Mouse (Mus musculus) kidney, postnatal 36 days (tissue): ENCODE data around the gene Impdh2.

ENCODE experiments used
- DNase-seq, 2 experiments: peaks; one replicate each; pipeline ENCODE4 v3.0.0; 2021 to 2022; ENCODE audit warnings: mixed read lengths in 2 of 2

Impdh2 gene

DNA sequence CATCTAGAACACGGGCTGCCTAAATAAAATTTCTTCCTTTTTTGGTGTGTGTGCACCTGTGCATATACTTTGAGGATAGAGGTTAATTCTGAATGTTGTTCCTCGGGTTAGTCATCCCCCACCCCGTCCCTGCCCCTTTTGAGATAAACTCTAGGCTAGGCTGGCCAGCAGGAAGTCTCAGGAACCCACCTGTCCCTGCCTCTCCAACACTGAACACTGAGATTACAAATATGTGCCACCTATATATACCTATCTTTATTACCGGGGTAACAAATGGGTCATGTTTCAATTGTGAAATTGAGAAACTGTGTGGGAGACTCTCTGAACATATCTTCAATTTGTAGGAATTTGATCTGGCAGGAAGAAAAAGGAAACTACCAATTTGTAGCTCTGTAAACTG is 48.8 kb downstream of the Impdh2 start:
- DNase-seq, result no peak

DNA sequence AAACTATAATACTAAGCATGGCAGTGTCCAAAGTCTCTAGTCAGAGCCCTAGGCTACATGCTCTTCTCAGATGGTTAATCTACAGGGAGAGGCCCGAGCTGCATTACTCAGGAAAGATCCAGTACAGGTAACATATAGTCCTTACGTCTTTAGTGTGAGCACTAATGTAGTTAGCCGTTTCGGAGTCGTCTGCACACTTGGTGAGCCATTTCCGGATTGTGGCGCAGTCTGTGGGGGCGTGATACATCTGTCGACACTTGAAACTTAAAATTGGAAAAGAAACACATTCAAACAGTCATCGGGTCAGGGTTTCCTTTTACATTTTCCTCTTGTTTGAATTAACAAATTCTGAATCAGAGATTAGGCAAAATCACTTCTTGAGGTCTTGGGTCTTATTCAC is 51.4 kb downstream of the Impdh2 start:
- no peak for DNase-seq
